Mouse (Mus musculus): ENCODE measurements around the gene Arhgef33.
A peak's percentile ranks its signal among the peaks of the same experiment; 100 is the strongest.
"Not testable (repeated sequence)": the region's sequence is repeated elsewhere in the genome, so short reads cannot be mapped to it uniquely, and the experiment has no call there.

The Arhgef33 gene

DNA sequence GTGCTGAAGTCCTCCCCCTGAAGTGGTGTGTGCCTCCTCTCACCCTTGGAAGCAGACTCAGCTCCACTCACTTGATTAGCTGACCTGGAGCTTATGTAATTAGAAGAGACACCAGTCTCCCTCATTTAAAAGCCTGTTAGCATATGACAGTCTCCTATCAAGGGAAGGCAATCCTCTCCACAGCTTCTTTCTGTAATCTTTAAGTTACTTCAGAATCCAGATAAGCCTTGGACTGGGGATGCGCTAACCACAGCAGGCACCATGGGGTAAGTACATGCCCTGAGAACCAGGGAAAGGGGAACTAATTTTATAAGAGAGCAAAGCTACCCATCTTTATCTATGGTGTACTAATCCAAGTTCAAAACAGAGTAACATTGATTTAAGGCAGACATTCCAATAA is at the start of gene Arhgef33:
Arhgef33 (plus strand) TSS at position 157 of the 400 bp plus-strand sequence.
- DNase-seq (ENCODE audit: low spot score): no peak

DNA sequence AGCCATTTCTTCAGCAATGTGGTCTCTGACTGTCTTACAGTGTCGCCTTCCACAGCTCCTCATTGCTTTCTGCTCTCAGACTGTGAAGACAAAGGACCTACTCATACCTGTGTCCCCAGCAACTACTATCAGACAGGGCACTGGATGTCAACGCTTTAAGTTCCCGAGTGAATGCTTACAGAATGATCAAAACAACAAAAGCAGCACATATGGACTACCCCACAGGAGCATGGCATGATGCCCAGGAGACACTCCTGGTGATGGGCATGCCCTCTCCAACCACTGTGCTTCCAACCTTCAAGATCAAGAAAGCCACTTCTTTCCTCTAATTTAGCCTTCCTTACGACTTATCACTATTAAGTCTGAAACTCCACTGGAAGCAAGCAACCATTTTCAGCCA is 40.1 kb upstream of the Arhgef33 start:
- DNase-seq (ENCODE audit: low spot score): no peak

DNA sequence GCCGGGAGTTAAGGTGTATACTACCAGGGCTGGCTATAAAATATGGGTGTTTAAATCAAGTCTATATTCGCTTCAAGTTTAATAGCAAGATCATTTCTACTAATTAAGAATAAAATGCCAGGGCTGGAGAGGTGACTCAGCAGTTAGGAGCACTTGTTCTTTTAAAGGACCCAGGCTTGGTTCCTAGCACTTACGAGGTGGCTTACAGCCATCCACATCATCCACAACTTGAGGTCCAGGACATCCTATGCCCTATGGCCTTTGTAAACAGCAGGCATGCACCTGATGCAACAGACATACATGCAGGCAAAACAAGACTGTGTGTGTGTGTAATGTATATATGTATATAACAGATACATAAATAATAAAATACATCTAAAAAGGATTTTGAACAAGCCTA is 39.1 kb upstream of the Arhgef33 start:
- DNase-seq (ENCODE audit: low spot score): no peak

DNA sequence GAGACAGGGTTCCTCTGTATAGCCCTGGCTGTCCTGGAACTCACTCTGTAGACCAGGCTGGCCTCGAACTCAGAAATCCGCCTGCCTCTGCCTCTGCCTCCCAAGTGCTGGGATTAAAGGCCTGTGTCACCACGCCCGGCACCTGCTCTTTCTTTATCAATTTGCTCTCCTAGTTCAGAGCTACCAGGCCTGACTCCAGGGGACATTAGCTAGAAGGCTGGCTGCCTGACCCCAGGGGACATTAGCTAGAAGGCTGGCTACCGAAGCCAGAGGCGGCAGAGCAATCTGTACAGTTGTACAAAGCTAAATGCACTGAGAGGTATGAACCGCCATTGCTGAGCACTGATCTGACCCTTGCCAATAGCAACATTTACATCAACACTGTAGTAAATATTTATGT is 36.6 kb upstream of the Arhgef33 start:
- not testable (repeated sequence) for DNase-seq (ENCODE audit: low spot score)

DNA sequence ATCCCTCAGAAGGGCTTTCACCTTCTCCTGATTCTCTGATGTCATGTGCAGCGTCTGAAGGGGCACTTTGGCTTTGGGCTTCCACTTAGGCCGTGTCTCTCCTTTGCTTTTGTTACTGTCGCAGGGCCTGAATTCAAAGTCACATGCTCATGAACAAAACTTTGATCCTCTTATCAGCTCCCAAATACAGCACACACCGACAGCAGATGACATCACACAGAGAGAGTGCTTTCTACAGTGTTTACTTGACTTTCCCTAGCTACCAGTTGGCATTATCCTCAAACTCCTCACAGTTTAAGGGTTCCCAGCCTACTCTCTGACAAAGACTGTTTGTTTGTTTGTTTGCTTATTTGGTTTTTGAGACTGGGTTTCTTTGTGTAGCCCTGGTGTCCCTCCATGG is 29.0 kb upstream of the Arhgef33 start:
- no peak for DNase-seq (ENCODE audit: low spot score)

DNA sequence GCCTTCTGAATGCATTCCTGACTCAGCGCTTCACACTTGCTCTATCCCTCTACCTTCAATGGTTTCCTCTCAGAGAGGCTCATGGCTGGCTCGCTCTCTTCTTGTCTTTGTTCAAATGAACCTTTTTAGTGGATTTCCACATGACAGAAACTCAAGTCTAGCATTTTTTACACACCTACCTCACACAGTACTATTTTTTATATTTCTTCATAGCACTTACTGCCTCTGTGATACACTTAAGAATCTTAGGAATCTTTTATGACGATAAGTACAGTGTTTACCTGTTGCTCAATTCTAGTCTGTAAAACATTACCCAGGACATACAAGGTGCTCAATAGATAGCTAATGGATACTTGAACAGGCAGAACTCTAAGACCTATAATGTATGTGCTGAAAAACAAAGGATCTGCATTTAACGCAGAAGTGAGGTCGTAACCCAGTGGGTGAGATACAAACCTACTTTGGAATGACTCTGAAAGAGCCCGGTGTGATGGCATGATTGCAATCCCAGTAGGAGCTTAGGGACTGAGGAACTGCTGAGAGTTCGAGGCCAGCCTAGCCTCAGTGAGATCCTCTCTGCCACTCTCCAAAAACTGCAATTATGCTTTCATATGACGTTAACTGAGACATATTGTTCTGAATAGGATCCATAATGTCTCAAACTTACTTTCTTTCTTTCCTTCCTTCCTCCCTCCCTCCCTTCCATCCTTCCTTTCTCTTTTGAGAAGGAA is 27.7 kb upstream of the Arhgef33 start:
- no peak for DNase-seq (ENCODE audit: low spot score)

DNA sequence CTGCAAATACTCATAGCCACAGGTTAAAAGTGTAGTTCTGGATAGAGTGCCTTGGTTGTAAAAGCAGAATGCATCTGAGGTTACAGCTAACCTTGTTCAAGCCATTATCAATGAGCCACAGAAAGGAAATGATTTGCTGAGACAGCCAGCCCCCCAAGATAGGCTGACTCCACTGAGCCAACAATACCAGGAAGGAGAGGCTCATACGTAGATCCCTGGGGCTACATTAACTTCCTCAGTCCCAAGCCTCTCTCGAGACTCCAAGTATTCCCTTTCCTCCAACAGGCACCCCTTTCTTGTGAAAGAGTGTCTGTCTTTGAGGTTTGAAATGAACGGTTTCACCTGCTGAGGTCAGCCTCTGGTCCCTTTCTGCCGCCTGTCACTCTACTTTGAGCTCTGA is 22.8 kb upstream of the Arhgef33 start:
- no peak for DNase-seq (ENCODE audit: low spot score)

DNA sequence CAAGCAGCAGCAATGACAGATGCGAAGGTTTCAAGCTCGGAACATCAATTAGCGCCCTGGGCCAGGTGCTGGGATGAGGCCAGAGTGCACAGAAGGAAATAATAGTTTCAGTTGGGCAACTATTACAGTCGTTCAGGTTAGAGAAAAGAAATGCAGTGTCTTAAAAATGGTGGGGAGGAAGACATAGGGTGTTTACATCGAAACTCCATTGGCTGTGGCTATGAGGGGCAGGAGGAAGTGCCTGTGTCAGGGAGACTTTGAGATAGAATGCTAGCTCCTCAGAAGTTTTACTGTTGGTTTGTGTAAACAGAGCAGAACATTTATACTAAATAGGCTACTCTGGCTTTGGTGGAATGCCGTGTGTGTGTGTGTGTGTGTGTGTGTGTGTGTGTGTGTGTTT is 19.2 kb upstream of the Arhgef33 start:
- DNase-seq (ENCODE audit: low spot score): no peak

DNA sequence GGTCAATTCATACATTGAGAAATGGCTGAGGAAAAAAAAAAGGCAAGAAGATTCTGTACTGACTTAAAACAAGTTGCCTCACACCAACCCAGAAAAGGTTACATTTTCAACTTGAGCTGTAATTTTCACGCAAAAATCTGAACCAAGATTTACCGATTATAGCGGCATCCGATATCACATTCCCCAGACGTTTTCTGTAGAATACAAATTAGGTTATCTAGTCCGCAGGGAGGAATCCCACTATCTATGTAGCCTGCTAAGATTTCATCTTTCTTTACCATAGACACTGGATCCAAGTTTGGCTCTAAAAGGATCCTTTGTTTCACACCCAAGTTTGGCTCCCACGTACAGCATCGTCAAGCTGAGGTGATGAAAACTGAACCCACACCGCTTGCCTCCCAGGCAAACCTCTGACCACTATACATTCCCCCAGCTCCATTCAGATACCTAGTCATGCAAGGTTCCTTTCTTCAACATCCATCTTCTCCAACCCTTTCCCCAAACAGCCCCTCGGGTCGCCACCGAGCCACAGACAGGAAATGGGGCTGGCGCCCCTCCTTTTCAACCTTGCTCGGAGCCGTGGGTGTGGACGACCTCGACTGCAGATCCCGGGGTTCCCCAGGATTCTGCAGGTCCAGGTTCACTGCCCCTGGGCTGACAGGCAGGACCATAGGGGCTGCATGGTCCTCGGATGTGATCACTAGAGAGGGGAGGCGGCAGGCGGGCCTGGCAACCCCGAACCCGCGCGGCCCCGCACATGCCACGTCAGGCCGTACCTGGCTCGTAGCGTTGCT is 17.7 kb upstream of the Arhgef33 start:
- no peak for DNase-seq (ENCODE audit: low spot score)

DNA sequence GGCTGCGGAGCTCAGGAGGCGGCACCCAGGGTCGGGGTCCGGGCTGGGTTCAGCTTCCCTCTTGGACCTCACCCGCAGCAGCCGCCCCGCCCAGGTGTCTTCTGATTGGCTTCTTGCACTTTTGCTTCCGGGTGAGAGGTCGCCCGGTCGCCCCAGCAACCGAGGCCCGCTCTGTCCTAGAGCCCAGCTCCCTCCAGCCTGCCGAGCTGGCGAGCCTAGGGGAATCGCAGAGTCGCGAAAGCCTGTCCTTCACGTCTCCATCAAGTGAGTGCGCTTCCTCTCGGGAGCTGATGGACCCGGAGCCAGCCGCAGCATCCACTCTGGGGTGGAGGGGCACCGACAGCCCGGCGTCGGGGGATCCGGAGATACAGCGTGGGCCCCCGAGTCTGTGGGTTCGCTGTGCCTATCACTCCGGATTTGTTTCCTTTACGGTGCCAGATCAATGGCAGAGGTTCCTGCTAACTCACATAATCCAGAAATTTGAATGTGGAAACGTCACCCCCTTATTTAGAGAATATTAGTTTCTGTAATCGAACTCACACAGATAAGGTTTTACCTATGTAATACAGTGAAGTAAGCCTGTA is 17.0 kb upstream of the Arhgef33 start, which contains the start of the genes Morn2 and Dhx57:
Morn2 (plus strand) TSS at position 130 of the 584 bp plus-strand sequence.
Dhx57 (minus strand) TSS at position 403 of the 584 bp plus-strand sequence.
- peak; percentile 91 for DNase-seq (ENCODE audit: low spot score)

DNA sequence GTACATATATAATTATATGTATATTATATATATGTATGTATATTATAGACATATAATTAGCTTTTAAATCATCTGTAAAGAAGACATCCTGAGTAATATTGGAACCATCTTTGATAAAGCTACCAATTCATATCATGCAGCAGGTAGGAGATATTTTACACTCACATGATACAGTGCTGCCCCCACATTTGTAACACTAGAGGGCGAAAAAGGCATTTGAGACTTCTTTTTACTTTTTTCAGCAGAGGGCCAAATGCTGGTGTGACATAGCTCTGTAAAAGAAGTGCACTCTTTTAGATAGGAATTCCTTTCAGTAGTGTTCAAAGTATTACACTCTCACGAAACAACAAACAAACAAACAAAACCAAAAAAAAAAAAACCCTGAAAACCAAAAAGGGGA is 16.1 kb upstream of the Arhgef33 start:
- no peak for DNase-seq (ENCODE audit: low spot score)

DNA sequence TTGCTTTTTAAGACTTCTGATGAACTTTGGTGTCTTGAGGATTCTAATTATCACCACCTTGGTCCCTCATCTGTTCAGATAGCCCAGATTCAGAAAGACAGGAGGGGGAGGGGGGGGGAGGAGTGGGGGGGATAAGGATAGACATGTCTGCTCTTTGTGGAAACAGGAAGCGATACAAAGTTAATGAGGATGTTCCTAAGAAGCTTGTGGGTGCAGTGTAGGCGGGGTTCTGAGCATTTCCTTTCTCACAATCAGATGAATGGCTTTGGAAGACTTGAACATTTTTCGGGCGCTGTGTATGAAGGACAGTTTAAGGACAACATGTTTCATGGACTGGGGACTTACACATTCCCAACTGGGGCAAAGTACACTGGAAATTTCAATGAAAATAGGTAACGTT is 11.9 kb upstream of the Arhgef33 start:
- no peak for DNase-seq (ENCODE audit: low spot score)

DNA sequence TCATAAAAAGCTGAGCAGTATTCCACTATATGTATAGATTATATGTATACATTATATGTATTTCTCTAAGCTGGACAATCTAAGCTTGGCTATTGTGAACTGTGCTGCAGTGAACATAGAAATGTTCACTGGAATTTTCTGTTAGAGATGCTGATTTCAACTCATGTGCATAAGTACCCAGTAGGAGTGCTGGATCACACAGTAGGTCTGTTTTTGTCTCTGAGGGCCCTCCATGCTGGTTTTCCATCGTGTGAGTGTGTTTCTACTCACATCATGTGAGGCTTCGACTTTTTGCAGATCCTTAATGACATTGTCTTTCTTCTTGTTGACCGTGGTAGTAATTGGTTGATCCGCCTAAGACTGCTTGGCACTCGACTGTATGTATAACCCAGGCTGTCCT is 8.4 kb upstream of the Arhgef33 start:
- DNase-seq (ENCODE audit: low spot score): no peak

DNA sequence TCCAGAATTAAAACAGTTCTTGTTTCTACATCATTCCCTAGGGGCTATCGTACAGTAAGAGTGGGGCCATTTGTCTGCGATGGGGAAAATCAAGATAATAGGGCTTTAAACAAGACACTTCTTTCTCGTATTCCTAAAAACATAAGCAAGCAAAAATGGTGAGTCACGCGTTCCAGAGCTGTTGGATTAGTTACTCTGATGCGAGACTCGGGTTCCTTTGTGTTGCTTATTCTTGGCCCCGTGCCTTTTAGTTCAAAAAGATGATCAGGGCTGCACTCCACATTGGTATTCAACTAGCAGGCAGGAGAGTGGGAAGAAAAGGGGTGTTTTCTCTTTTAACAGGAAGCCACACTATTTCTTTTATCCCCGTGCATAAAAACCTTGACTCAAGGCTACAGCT is 4.6 kb downstream of the Arhgef33 start:
- no peak for DNase-seq (ENCODE audit: low spot score)

DNA sequence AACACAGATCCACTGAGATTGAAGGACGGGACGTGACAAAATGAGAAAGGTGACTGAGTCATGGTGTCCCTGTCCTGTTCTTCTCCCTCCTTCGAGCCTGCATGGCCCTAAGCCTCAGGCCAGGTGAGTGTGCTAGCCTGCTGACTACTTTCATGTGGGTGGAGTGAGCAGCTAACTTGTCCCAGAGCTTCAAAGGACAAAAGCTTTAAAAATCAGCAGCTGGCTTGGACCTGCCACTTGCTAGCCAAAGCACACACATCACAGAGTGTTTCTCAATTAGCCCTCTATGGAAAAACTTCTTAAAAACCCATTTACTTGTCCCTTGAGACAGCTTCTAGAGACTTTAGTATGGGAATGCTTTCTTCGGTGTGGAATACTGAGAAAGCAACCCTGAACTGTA is 5.2 kb downstream of the Arhgef33 start:
- no peak for DNase-seq (ENCODE audit: low spot score)

DNA sequence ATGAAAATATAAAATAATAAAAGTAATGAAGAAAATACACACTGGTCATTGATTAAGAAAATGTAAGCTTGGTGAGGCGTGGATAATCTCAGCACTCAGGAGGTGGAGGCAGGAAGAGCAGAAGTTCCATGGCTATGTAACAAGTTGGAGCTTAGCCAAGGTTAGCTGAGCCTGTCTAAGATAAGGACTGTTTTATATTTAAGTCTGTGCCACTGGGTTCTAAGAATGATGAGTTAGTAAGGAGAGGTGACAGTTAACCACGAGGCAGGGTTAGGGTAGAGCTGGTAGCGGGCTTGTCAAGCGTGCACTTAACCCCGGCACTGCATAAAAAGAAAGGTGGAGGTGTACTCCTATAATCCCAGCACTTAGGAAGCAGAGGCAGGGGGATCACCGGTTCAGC is 15.0 kb downstream of the Arhgef33 start:
- DNase-seq (ENCODE audit: low spot score): no peak

DNA sequence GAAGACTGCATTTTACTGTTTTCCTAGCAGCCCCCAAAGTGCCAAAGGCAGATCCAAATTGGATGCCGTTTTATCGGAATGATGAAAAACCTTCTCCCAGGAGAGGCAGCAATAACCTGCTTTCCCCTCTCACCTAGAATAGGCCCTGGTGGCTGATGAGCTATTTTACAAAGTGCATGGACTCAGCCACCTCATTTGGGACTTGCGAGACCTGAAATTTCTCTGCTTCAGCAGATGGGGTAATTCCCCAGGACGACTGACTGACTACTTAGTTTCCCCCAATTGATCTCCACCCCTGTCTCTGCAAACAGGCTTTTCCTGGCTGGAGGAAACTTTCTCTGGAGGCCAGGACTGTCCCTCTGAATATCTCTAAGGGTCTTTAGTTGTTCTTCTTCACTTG is 15.8 kb downstream of the Arhgef33 start:
- DNase-seq (ENCODE audit: low spot score): no peak

DNA sequence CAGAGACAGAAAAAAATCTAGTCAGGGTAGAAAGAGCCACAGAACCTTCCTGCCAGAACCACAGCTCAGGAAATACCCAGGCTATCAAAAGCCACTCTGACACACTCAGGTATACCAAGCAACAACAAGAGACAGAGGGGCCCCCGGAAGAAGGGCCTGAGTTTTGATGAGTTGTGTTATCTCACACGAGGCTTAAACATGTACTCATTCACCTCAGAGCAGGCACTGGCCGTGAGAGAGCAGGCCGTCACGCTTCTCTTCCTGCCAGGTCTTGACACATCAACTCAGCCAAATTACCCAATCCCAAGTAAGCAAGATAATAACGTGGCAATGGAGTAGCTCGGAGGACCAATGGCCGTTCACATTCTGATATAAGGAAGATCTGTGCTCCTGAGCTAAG is 16.5 kb downstream of the Arhgef33 start:
- DNase-seq (ENCODE audit: low spot score): no peak

DNA sequence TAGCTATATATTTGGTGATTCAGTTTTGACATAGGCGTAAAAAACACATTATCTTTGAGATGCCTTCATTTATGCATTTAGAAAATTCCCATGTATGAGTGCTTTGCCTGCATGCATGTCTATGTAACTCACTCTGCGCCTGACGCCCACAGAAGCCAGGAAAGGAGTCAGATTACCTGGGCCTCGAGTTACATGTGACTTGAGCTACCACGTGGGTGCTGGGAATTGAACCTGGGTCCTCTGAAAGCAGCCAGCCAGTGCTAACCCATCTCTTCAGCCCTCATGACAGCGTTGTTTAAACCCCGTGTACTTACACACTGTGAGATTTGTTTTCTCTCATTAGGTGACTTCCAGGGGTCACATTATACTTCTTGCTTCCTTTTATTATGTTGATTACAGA is 17.3 kb downstream of the Arhgef33 start:
- no peak for DNase-seq (ENCODE audit: low spot score)

DNA sequence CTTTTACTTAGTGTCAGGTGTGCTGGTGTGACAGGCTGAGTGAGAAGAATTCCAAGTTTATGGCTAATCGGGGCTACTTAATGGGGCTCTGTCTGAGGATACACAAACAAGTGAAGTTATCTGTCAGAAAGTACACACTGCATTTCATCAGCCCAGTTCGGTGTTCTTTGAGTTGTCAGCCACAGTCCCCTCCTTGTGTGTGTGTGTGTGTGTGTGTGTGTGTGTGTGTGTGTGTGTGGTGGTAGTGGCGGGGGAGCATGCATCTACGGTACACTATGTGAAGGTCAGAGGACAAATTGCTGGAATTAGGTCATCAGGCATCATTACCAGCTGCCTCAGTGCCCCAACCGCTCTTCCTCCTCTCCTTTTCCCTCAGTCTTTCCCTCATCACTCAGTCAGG is 18.2 kb downstream of the Arhgef33 start:
- no peak for DNase-seq (ENCODE audit: low spot score)

DNA sequence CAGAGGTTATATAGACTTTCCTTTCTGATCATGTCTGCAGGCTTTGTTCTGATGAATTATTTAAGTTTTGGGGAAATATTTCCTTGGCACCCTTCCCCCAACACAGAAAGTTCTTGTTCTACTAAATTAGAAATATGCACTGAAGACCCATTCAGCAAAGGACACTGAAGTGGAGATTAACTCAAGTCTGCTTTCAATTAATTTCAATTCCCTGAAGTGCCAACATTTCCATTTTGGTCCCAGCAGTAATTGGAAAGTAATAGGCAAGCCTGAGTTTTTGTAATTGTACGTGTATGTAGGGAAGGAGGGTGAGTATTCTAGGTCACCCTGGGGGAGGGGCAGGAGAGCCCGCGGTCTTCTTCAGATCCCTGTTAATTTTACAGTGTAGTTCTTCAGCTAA is 19.2 kb downstream of the Arhgef33 start:
- DNase-seq (ENCODE audit: low spot score): no peak

DNA sequence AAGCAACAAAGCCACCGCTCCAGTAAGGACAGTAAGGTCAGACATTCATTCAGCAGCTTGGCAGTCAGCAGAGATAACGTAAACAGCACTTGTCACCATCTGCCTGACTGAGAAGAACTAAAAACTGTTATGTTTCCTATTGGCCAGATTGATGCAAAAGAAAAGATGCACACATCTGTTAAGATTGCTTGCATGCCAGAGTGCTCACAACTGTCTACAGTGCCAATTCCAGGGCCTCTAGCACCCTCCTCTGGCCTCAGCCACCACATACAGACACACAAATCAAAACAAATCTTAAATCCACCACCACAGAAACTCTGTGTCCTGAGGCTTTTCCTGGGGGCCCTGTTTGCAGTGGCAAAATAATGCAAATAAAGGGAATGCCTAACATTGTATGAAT is 25.2 kb downstream of the Arhgef33 start:
- no peak for DNase-seq (ENCODE audit: low spot score)

DNA sequence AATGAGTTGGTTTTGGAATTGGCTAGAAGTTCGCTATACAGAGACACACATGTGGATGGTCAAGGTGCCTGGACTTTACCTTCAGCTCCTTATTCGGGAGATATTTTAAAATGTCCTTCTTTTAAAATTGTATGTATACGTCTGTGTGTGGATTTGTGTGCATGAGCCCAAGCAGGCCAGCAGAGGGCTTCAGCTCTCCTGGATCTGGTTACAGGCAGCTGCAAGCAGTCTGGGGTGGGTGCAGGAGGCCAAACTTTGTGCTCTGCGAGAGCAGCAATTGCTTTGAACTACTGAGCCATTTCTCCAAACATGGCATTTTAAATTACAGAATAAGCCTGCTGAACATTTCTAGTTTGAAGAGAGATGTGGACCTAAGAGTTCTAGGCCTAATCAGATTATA is 38.1 kb downstream of the Arhgef33 start:
- DNase-seq (ENCODE audit: low spot score): no peak

Data from urinary bladder, postnatal 10 days (tissue).